Mouse (Mus musculus): ENCODE data around the gene Clstn1.

DNA sequence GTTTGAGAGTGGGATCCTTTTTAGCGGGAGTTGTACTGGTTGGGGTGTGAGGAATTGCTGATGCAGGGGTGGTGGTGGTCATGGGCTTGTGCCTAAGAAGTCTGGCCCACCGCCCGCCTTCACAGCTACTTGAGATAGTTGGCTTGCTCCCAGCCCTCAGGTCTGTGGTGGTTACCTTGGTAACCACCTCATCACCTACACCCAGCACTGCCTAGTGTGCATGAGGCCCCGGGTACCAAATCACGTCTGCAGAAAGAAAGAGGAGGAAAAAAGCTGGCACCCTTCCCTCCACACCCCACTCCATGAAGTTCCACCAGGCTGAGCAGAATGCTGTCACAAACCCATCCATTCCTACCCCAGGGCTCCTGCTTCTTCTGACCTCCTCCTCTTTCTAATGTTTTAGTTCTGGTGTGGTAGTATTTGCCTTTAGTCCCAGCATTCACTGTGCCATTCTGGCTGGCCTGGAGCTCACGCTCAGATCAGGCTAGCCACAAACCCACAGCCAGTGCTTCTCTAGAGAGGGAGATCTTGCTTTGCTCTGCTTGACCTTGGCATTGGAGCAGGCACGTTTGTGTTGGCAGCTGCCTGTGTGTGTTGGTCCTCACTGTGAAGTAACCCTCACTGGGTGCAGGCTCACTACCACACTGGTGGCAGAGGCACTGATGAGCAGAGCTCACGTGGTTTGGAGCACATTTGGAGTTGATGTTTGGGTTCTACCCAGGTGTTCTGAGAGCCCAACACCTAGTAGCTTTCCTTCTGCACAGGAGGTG, 23.2 kb downstream of the Clstn1 start:
- no peak for TF ChIP-seq POLR2A (IDR thresholded peaks at IDR 0.05; ENCODE audit: borderline replicate concordance, extremely low read depth, insufficient read depth, insufficient read length, poor library complexity, severe bottlenecking)
- no peak for TF ChIP-seq CTCF (IDR thresholded peaks at IDR 0.05; ENCODE audit: borderline replicate concordance, extremely low read depth, insufficient read depth, insufficient read length)

All from brain, embryonic 14.5 days (tissue).